Mouse (Mus musculus): ENCODE measurements around the gene Ldhc. TPM values are rescaled to one million over a fixed set of nuclear protein-coding genes. Genes with fewer than 3 reads are reported as not detected.
"Not testable (repeated sequence)": the region's sequence is repeated elsewhere in the genome, so short reads cannot be mapped to it uniquely, and the experiment has no call there.

Gene Ldhc
- polyA plus RNA-seq, 3 experiments from 2014 or later: not detected

GRCm38 (mm10) chr7:46842278-46842677 lies 18.7 kb upstream of the Ldhc start:
- ATAC-seq: no peak

GRCm38 (mm10) chr7:46843576-46843975 lies 17.4 kb upstream of the Ldhc start:
- ATAC-seq: no peak

- ATAC-seq: peak; percentile 85
These were observed 15.6 kb upstream of the Ldhc start for GRCm38 (mm10) chr7:46845211-46845977.

- peak; percentile 41 for ATAC-seq
These were observed 15.0 kb upstream of the Ldhc start for GRCm38 (mm10) chr7:46845978-46846485.

GRCm38 (mm10) chr7:46846486-46847244 lies 14.3 kb upstream of the Ldhc start:
- peak; percentile 65 for ATAC-seq

GRCm38 (mm10) chr7:46849287-46849686 lies 11.7 kb upstream of the Ldhc start:
- no peak for ATAC-seq

GRCm38 (mm10) chr7:46851026-46851425 lies 10.0 kb upstream of the Ldhc start:
- ATAC-seq: no peak

GRCm38 (mm10) chr7:46852666-46853065 lies 8.3 kb upstream of the Ldhc start:
- ATAC-seq: no peak

GRCm38 (mm10) chr7:46853365-46853764 lies 7.6 kb upstream of the Ldhc start:
- no peak for ATAC-seq

GRCm38 (mm10) chr7:46855866-46856560 lies 5.0 kb upstream of the Ldhc start:
- ATAC-seq: no peak

- ATAC-seq: no peak
These were observed 3.6 kb upstream of the Ldhc start for GRCm38 (mm10) chr7:46857436-46857835.

GRCm38 (mm10) chr7:46859031-46859430 lies 2.0 kb upstream of the Ldhc start:
- ATAC-seq: no peak

GRCm38 (mm10) chr7:46871988-46872387 lies 11.0 kb downstream of the Ldhc start:
- ATAC-seq: no peak

- no peak for ATAC-seq
These were observed 15.8 kb downstream of the Ldhc start for GRCm38 (mm10) chr7:46876841-46877240.

GRCm38 (mm10) chr7:46877255-46877654 lies 16.3 kb downstream of the Ldhc start:
- ATAC-seq: no peak

GRCm38 (mm10) chr7:46879851-46880250 lies 18.8 kb downstream of the Ldhc start:
- no peak for ATAC-seq

GRCm38 (mm10) chr7:46880992-46881391 lies 20.0 kb downstream of the Ldhc start:
- no peak for ATAC-seq

GRCm38 (mm10) chr7:46881941-46882340 lies 20.9 kb downstream of the Ldhc start:
- ATAC-seq: not testable (repeated sequence)

GRCm38 (mm10) chr7:46883304-46883703 lies 22.3 kb downstream of the Ldhc start:
- no peak for ATAC-seq

GRCm38 (mm10) chr7:46895511-46895910 lies 34.5 kb downstream of the Ldhc start:
- ATAC-seq: no peak

GRCm38 (mm10) chr7:46899343-46899742 lies 38.3 kb downstream of the Ldhc start:
- ATAC-seq: peak; percentile 72

- ATAC-seq: no peak
These were observed 50.2 kb downstream of the Ldhc start for GRCm38 (mm10) chr7:46911250-46911649.

- ATAC-seq: no peak
These were observed 55.4 kb downstream of the Ldhc start for GRCm38 (mm10) chr7:46916376-46916775.
